Mouse (Mus musculus) heart, adult 2 months (tissue): Measurements from ENCODE around the gene Mta3.

Experiments
- CTCF ChIP-seq: fragments of 200-600 bp; IDR thresholded peaks from 2 replicates; pipeline ENCODE4 v1.8.1; 2022; ENCODE audit warnings: antibody characterized with exemption, mild to moderate bottlenecking, moderate library complexity
- EP300 ChIP-seq: fragments of 200-500 bp; IDR thresholded peaks from 2 replicates; pipeline ENCODE4 v1.6.1; 2011; ENCODE audit warnings: low read depth, low read length, control low read depth; ENCODE audit not compliant: insufficient read depth

DNA sequence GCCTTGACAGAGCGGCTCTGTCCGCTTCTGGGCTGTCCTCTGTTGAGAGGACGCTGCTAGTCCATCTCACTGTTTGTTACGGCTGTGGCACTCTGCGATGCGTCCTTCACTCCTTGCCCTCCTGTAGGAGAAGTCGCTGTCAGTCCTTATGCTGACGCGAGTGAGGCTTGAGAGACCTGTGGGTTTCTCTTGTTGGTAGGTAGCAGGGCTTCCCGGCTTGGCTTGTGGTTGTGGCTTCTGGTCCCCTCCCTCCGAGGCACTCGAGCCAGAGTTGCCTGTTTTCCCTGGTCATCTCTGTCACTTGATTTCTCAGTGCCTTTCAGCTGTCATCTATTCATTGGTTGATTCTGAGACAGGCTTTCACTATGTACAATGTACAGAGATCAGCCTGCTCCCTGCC lies 14.5 kb downstream of the Mta3 start:
- TF ChIP-seq CTCF, result no peak
- TF ChIP-seq EP300, result no peak
